Mouse (Mus musculus): ENCODE measurements around the gene Rundc3b. TPM values are rescaled to one million over a fixed set of nuclear protein-coding genes. Genes with fewer than 3 reads are reported as not detected.

The Rundc3b gene
- polyA plus RNA-seq, 1 experiment from 2014 or later, result 37.2 TPM

DNA sequence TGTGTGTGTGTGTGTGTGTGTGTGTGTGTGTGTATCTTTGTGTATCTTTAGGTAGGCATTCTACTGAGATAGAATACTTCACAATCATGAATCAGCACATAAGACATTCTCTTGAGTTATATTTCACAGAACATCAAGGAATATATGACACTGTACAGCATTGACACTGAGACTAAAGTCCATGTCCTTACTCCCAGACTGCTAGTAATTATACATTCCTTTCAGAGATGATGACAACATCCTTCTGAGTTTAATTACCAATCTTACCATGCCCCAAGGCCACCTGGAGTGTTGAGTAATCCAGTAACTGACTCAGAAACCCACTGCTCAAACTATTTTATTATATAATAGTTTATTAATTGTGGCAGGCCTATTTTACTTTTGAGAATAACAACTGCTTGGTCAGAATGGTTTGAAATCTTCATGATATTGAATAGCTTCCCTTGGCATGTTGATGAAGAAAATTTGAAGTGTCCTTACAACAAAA lies 11.8 kb upstream of the Rundc3b start:
- no peak overlapping the region for H3K4me2 ChIP-seq (ENCODE audit: low read length)
- H3K9me3 ChIP-seq (ENCODE audit: control insufficient read depth, low read length), result no peaks in the 10 kb centered on the region
- no peak for ATAC-seq
- H3K27ac ChIP-seq (ENCODE audit: low read length), result no peak overlapping the region
- no peaks in the 10 kb centered on the region for H3K27me3 ChIP-seq (replicated peaks; ENCODE audit: control insufficient read depth, insufficient read depth, low read length)
- no peaks in the 10 kb centered on the region for H3K4me1 ChIP-seq (replicated peaks; ENCODE audit: control insufficient read depth, insufficient read depth, low read length)
- H3K36me3 ChIP-seq (ENCODE audit: control insufficient read depth, insufficient read depth), result no peaks in the 10 kb centered on the region
- no peak overlapping the region for H3K4me3 ChIP-seq (replicated peaks; ENCODE audit: low read length)
- no peak overlapping the region for H3K9ac ChIP-seq (replicated peaks; ENCODE audit: low read depth, low read length)

- Histone ChIP-seq H3K9ac (replicated peaks; ENCODE audit: low read depth, low read length) (no peak overlapping the region), H3K4me2 (ENCODE audit: low read length) (no peak overlapping the region), H3K9me3 (ENCODE audit: control insufficient read depth, low read length) (no peaks in the 10 kb centered on the region), H3K27me3 (replicated peaks; ENCODE audit: control insufficient read depth, insufficient read depth, low read length) (no peaks in the 10 kb centered on the region), H3K36me3 (ENCODE audit: control insufficient read depth, insufficient read depth) (no peaks in the 10 kb centered on the region), H3K4me1 (replicated peaks; ENCODE audit: control insufficient read depth, insufficient read depth, low read length) (no peaks in the 10 kb centered on the region), H3K27ac (ENCODE audit: low read length) (no peak overlapping the region), H3K4me3 (replicated peaks; ENCODE audit: low read length) (no peak overlapping the region)
- ATAC-seq, result no peak
- WGBS, result 89% methylated on average over 3 of the region's 3 CpGs
Observed at GRCm38 (mm10) chr5:8632901-8633300, 10.1 kb upstream of the Rundc3b start.

GRCm38 (mm10) chr5:8622071-8622595 lies 619 bp downstream of the Rundc3b start:
- H3K27ac ChIP-seq (ENCODE audit: low read length), result peak overlapping the region; percentile 89
- H3K9me3 ChIP-seq (ENCODE audit: control insufficient read depth, low read length), result no peaks in the 10 kb centered on the region
- peak overlapping the region; percentile 93 for H3K4me3 ChIP-seq (replicated peaks; ENCODE audit: low read length)
- under 1% methylated on average over 43 of the region's 49 CpGs for WGBS
- no peaks in the 10 kb centered on the region for H3K27me3 ChIP-seq (replicated peaks; ENCODE audit: control insufficient read depth, insufficient read depth, low read length)
- peak overlapping the region; percentile 78 for H3K4me2 ChIP-seq (ENCODE audit: low read length)
- peak; percentile 54 for ATAC-seq
- H3K4me1 ChIP-seq (replicated peaks; ENCODE audit: control insufficient read depth, insufficient read depth, low read length), result peaks cover 4% of the 10 kb centered on the region
- H3K9ac ChIP-seq (replicated peaks; ENCODE audit: low read depth, low read length), result peak overlapping the region; percentile 94
- no peaks in the 10 kb centered on the region for H3K36me3 ChIP-seq (ENCODE audit: control insufficient read depth, insufficient read depth)

- H3K9ac ChIP-seq (replicated peaks; ENCODE audit: low read depth, low read length), result no peak overlapping the region
- no peak overlapping the region for H3K4me2 ChIP-seq (ENCODE audit: low read length)
- WGBS, result 6% methylated on average over 3 of the region's 3 CpGs
- H3K4me3 ChIP-seq (replicated peaks; ENCODE audit: low read length), result no peak overlapping the region
- H3K27me3 ChIP-seq (replicated peaks; ENCODE audit: control insufficient read depth, insufficient read depth, low read length), result no peaks in the 10 kb centered on the region
- no peak for ATAC-seq
- H3K27ac ChIP-seq (ENCODE audit: low read length), result no peak overlapping the region
- no peaks in the 10 kb centered on the region for H3K36me3 ChIP-seq (ENCODE audit: control insufficient read depth, insufficient read depth)
- no peaks in the 10 kb centered on the region for H3K9me3 ChIP-seq (ENCODE audit: control insufficient read depth, low read length)
- no peaks in the 10 kb centered on the region for H3K4me1 ChIP-seq (replicated peaks; ENCODE audit: control insufficient read depth, insufficient read depth, low read length)
Observed at GRCm38 (mm10) chr5:8571118-8571517, 51.6 kb downstream of the Rundc3b start.

DNA sequence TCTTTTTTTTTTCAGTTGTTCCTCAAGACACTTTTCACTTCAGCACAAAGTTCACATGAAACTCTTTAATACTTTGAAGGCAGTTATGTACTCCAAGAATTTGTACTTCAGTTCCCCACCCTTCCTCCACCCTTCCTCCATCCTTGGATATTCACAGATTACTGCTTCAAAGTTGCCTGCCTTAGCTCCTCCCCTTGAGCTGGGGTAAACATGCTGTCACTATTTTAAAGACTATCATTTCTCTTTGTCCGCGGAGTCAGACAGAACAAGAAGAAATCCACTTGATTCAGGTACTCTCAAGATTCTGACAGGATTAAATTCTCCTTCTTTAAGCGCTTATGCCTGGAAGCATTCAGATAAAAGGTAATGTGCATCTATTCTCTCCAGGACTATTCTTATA lies 55.9 kb downstream of the Rundc3b start:
- no peaks in the 10 kb centered on the region for H3K36me3 ChIP-seq (ENCODE audit: control insufficient read depth, insufficient read depth)
- H3K9me3 ChIP-seq (ENCODE audit: control insufficient read depth, low read length), result no peaks in the 10 kb centered on the region
- H3K4me2 ChIP-seq (ENCODE audit: low read length), result no peak overlapping the region
- no peak overlapping the region for H3K4me3 ChIP-seq (replicated peaks; ENCODE audit: low read length)
- H3K9ac ChIP-seq (replicated peaks; ENCODE audit: low read depth, low read length), result no peak overlapping the region
- H3K4me1 ChIP-seq (replicated peaks; ENCODE audit: control insufficient read depth, insufficient read depth, low read length), result no peaks in the 10 kb centered on the region
- H3K27me3 ChIP-seq (replicated peaks; ENCODE audit: control insufficient read depth, insufficient read depth, low read length), result no peaks in the 10 kb centered on the region
- 29% methylated on average over 3 of the region's 3 CpGs for WGBS
- H3K27ac ChIP-seq (ENCODE audit: low read length), result no peak overlapping the region
- ATAC-seq, result no peak

- Histone ChIP-seq H3K9ac (replicated peaks; ENCODE audit: low read depth, low read length) (no peak overlapping the region), H3K36me3 (ENCODE audit: control insufficient read depth, insufficient read depth) (no peaks in the 10 kb centered on the region), H3K4me2 (ENCODE audit: low read length) (no peak overlapping the region), H3K27ac (ENCODE audit: low read length) (no peak overlapping the region), H3K4me1 (replicated peaks; ENCODE audit: control insufficient read depth, insufficient read depth, low read length) (no peaks in the 10 kb centered on the region), H3K27me3 (replicated peaks; ENCODE audit: control insufficient read depth, insufficient read depth, low read length) (no peaks in the 10 kb centered on the region), H3K9me3 (ENCODE audit: control insufficient read depth, low read length) (no peaks in the 10 kb centered on the region), H3K4me3 (replicated peaks; ENCODE audit: low read length) (no peak overlapping the region)
- WGBS, result 38% methylated on average over 2 of the region's 5 CpGs
- no peak for ATAC-seq
Observed at GRCm38 (mm10) chr5:8544512-8544911, 78.2 kb downstream of the Rundc3b start.

DNA sequence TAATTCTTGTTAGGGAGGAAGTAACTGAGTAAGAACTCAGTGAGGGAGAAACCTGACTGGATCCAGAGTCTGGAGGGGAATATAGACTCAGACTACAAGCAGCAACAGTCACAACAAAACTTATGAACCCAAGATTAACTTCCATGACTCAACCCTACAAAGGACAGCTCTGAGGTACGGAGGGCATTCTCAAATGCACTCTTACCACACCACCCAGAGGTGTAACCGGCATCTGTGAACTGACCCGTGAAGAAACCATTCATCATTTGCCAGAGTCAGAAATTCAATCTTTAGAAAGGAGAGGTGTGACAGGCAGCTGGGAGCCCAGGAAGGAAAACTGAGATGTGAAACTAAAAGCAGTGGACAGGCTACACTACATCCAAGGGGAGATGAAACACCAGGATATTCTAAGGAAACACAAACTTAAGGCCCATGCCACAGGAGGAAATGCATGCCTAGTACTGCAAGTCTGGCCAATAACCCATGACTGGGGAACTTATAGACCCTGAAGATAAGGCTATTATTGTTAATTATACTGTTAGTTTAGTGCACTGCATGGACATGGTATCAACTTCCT lies 80.0 kb downstream of the Rundc3b start:
- no peak overlapping the region for H3K4me2 ChIP-seq (ENCODE audit: low read length)
- no peaks in the 10 kb centered on the region for H3K27me3 ChIP-seq (replicated peaks; ENCODE audit: control insufficient read depth, insufficient read depth, low read length)
- no peak overlapping the region for H3K27ac ChIP-seq (ENCODE audit: low read length)
- no peaks in the 10 kb centered on the region for H3K4me1 ChIP-seq (replicated peaks; ENCODE audit: control insufficient read depth, insufficient read depth, low read length)
- H3K9ac ChIP-seq (replicated peaks; ENCODE audit: low read depth, low read length), result no peak overlapping the region
- WGBS, result 68% methylated on average over 3 of the region's 3 CpGs
- no peak for ATAC-seq
- H3K4me3 ChIP-seq (replicated peaks; ENCODE audit: low read length), result no peak overlapping the region
- H3K36me3 ChIP-seq (ENCODE audit: control insufficient read depth, insufficient read depth), result no peaks in the 10 kb centered on the region
- H3K9me3 ChIP-seq (ENCODE audit: control insufficient read depth, low read length), result no peaks in the 10 kb centered on the region

DNA sequence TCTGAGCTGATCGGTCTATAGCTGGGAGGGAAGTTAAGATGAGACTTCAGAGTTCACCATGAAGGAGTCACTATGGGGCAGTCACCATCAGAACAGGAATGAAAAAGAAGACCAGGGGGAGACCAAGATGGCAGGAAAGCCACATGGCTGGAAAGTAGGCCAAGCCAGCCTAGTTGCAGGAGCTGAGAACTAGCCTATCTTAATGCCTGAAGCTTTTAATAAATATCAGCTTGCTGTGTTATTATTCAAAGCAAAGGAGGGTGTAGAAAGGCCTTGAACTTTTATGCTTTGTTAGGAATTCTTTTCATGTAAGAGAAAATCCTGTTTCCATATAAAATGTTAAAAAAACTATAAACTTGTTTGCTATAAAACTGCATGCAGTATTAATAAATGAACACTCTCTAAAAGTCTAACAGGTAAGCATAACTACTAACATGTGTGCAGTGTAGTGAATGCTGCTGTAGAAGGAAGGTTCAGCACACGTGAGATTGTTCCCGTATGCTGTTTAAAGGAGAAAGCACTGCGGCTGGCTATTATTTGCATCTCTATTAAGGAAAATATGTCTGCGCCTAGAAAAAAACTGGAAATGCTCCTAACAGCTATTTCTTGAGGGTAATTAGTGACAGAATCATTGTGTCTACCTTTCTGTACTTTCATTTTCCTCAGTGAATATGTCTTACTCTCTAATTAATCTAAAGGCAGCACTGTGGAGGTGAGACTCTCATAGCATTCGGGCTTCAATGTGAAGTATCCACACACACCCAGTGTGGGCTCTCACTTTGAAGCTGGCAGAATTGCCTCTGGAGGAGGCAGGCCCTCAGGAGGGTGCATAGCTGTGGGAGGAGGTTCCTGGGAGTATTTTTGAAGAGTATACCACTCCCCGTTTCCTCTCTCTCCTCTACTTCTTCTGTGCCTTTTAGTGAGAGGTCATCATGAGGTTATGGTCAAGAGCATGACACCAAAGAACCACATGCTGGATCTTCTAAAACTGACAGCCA lies 81.3 kb downstream of the Rundc3b start:
- H3K9me3 ChIP-seq (ENCODE audit: control insufficient read depth, low read length), result no peaks in the 10 kb centered on the region
- 66% methylated on average over 7 of the region's 7 CpGs for WGBS
- no peaks in the 10 kb centered on the region for H3K36me3 ChIP-seq (ENCODE audit: control insufficient read depth, insufficient read depth)
- H3K9ac ChIP-seq (replicated peaks; ENCODE audit: low read depth, low read length), result no peak overlapping the region
- no peaks in the 10 kb centered on the region for H3K27me3 ChIP-seq (replicated peaks; ENCODE audit: control insufficient read depth, insufficient read depth, low read length)
- ATAC-seq, result no peak
- H3K4me1 ChIP-seq (replicated peaks; ENCODE audit: control insufficient read depth, insufficient read depth, low read length), result no peaks in the 10 kb centered on the region
- no peak overlapping the region for H3K4me3 ChIP-seq (replicated peaks; ENCODE audit: low read length)
- no peak overlapping the region for H3K4me2 ChIP-seq (ENCODE audit: low read length)
- H3K27ac ChIP-seq (ENCODE audit: low read length), result no peak overlapping the region

- Histone ChIP-seq H3K27ac (ENCODE audit: low read length) (no peak overlapping the region), H3K4me3 (replicated peaks; ENCODE audit: low read length) (no peak overlapping the region), H3K27me3 (replicated peaks; ENCODE audit: control insufficient read depth, insufficient read depth, low read length) (no peaks in the 10 kb centered on the region), H3K9me3 (ENCODE audit: control insufficient read depth, low read length) (no peaks in the 10 kb centered on the region), H3K9ac (replicated peaks; ENCODE audit: low read depth, low read length) (no peak overlapping the region), H3K4me1 (replicated peaks; ENCODE audit: control insufficient read depth, insufficient read depth, low read length) (no peaks in the 10 kb centered on the region), H3K36me3 (ENCODE audit: control insufficient read depth, insufficient read depth) (0 out of 2 replicates have a peak, but pooled peaks cover 2% of the 10 kb centered on the region), H3K4me2 (ENCODE audit: low read length) (no peak overlapping the region)
- ATAC-seq, result no peak
- 56% methylated on average over 3 of the region's 3 CpGs for WGBS
Observed at GRCm38 (mm10) chr5:8519006-8519405, 103.7 kb downstream of the Rundc3b start.

All from forebrain, embryonic 16.5 days (tissue).